Mouse (Mus musculus) intestine, embryonic 16.5 days (tissue): ENCODE measurements around the gene Dnaja2. TPM values are rescaled to one million over a fixed set of nuclear protein-coding genes. Genes with fewer than 3 reads are reported as not detected.

ENCODE experiments used
- ATAC-seq: fragments of 200-750 bp; cut with Nextera tagmentation; 2 replicates; pipeline ENCODE4 v1.8.0; 2017; ENCODE audit warnings: moderate TSS enrichment, moderate library complexity
- H3K27ac ChIP-seq: fragments of 300-500 bp; sonication (generic); 2 replicates; pipeline ENCODE4 v1.5.1; 2014; ENCODE audit warnings: mild to moderate bottlenecking, low read length
- H3K27me3 ChIP-seq: fragments of 300-500 bp; sonication (generic); replicated peaks from 2 replicates; pipeline ENCODE4 v1.6.1; 2014; ENCODE audit warnings: low read length, control low read depth, mixed read lengths; ENCODE audit not compliant: control insufficient read depth, insufficient read depth
- H3K36me3 ChIP-seq: fragments of 300-500 bp; sonication (generic); 2 replicates; pipeline ENCODE4 v1.6.1; 2014; ENCODE audit warnings: low read length, control low read depth; ENCODE audit not compliant: control insufficient read depth, insufficient read depth
- H3K4me1 ChIP-seq: fragments of 300-500 bp; sonication (generic); 2 replicates; pipeline ENCODE4 v1.6.1; 2014; ENCODE audit warnings: low read length, control low read depth, mixed read lengths; ENCODE audit not compliant: control insufficient read depth, insufficient read depth
- H3K4me2 ChIP-seq: fragments of 300-500 bp; sonication (generic); 2 replicates; pipeline ENCODE4 v1.6.1; 2014; ENCODE audit warnings: low read depth, low read length, control low read depth
- H3K4me3 ChIP-seq: fragments of 300-500 bp; sonication (generic); 2 replicates; pipeline ENCODE4 v1.5.1; 2014; ENCODE audit warnings: mild to moderate bottlenecking, low read length
- H3K9ac ChIP-seq: fragments of 300-500 bp; sonication (generic); 2 replicates; pipeline ENCODE4 v1.6.1; 2014; ENCODE audit warnings: low read depth, low read length
- H3K9me3 ChIP-seq: fragments of 300-500 bp; sonication (generic); 2 replicates; pipeline ENCODE4 v1.6.1; 2016; ENCODE audit warnings: low read length, control low read depth; ENCODE audit not compliant: control insufficient read depth
- WGBS: fragments of 180-500 bp; shearing (Covaris S2); extraction: QIAGEN DNeasy Blood & Tissue Kit; methylation state at CpG from one replicate; pipeline ENCODE4 v1.1.7; 2014; 5-methylcytosine and 5-hydroxymethylcytosine counted together
- polyA plus RNA-seq: library from polyadenylated mRNA; unstranded; fragments of >200 nt; fragmentation: Nextera tagmentation; extraction: Ambion mirVana; gene quantifications from 2 replicates; pipeline ENCODE4 v1.2.1, GENCODE M21; 2015

Dnaja2 gene
- polyA plus RNA-seq, 1 experiment from 2014 or later: 149 TPM

DNA sequence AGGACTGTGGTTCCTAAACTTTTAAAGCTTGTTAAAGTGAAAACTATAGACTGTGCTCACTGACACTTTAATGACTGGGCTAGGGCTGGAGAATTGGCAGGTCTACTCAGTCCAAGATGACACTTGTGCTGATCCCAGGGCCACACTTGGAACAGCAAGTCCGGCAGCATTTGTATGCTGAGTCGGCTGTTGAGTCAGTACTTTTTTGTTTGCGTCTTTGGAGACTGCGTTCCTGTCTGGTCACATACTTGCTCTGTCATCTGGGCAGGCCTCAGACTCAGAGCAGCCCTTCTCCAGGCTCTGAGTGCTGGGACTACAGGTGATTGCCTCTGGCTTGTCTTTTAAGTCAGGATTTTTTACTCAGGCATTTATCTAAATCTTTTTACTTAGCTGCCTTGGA lies 41.9 kb downstream of the Dnaja2 start:
- WGBS: 78% methylated on average over 4 of the region's 4 CpGs
- H3K27ac ChIP-seq: no peak overlapping the region
- H3K9ac ChIP-seq: no peak overlapping the region
- no peak for ATAC-seq
- H3K27me3 ChIP-seq: no peaks in the 10 kb centered on the region
- H3K36me3 ChIP-seq: no peaks in the 10 kb centered on the region
- H3K4me1 ChIP-seq: no peaks in the 10 kb centered on the region
- H3K4me2 ChIP-seq: no peak overlapping the region
- H3K4me3 ChIP-seq: no peak overlapping the region
- H3K9me3 ChIP-seq: no peaks in the 10 kb centered on the region

- no peak overlapping the region for H3K4me3 ChIP-seq
- no peak overlapping the region for H3K4me2 ChIP-seq
These were observed 42.9 kb downstream of the Dnaja2 start for GRCm38 (mm10) chr8:85512234-85512633.

GRCm38 (mm10) chr8:85508661-85509060 lies 46.5 kb downstream of the Dnaja2 start:
- Histone ChIP-seq H3K9me3 (no peaks in the 10 kb centered on the region), H3K4me3 (no peak overlapping the region), H3K4me2 (no peak overlapping the region), H3K9ac (no peak overlapping the region), H3K4me1 (no peaks in the 10 kb centered on the region), H3K27me3 (no peaks in the 10 kb centered on the region), H3K36me3 (no peaks in the 10 kb centered on the region), H3K27ac (no peak overlapping the region)
- no peak for ATAC-seq
- 80% methylated on average over 4 of the region's 4 CpGs for WGBS

More at GRCm38 (mm10) chr8:85512234-85512633, 42.9 kb downstream of the Dnaja2 start:
- ATAC-seq: no peak
- no peaks in the 10 kb centered on the region for H3K9me3 ChIP-seq
- H3K9ac ChIP-seq: no peak overlapping the region
- WGBS: 91% methylated on average over 8 of the region's 8 CpGs
- H3K27me3 ChIP-seq: no peaks in the 10 kb centered on the region
- no peak overlapping the region for H3K27ac ChIP-seq
- H3K4me1 ChIP-seq: no peaks in the 10 kb centered on the region
- H3K36me3 ChIP-seq: no peaks in the 10 kb centered on the region

DNA sequence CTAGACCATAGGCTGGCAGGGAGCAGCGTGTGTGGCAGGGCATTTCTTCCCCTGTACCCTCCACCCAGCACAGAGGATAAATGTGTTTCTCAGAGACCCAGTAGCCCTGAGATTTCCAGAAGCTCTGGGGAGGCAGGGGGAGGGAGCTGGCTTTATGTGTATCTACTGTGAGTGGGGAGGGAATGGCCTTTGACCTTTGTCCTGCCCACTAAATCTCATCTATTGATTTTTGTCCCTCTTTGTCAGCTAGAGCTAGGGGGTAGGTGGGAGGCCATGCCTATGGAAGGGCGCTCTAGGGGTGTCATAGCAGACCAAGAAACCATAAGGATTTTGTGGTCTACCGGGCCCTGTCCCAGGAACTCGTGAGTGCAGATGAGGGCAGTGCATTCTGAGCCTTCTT lies 48.5 kb downstream of the Dnaja2 start:
- Histone ChIP-seq H3K9ac (no peak overlapping the region), H3K9me3 (no peaks in the 10 kb centered on the region), H3K4me3 (no peak overlapping the region), H3K27me3 (no peaks in the 10 kb centered on the region), H3K27ac (no peak overlapping the region), H3K36me3 (no peaks in the 10 kb centered on the region), H3K4me2 (no peak overlapping the region), H3K4me1 (no peaks in the 10 kb centered on the region)
- peak; percentile 53; the same call in 1 of the 2 replicates for ATAC-seq
- WGBS: 77% methylated on average over 4 of the region's 4 CpGs

- Histone ChIP-seq H3K4me1 (no peaks in the 10 kb centered on the region), H3K27me3 (no peaks in the 10 kb centered on the region), H3K9ac (no peak overlapping the region), H3K4me3 (no peak overlapping the region), H3K4me2 (no peak overlapping the region), H3K27ac (no peak overlapping the region), H3K9me3 (no peaks in the 10 kb centered on the region), H3K36me3 (no peaks in the 10 kb centered on the region)
- no peak for ATAC-seq
- 94% methylated on average over 6 of the region's 6 CpGs for WGBS
These were observed 50.4 kb downstream of the Dnaja2 start for GRCm38 (mm10) chr8:85504704-85505103.

GRCm38 (mm10) chr8:85503065-85503464 lies 52.1 kb downstream of the Dnaja2 start:
- no peak for ATAC-seq
- WGBS: 65% methylated on average over 3 of the region's 3 CpGs
- no peak overlapping the region for H3K4me3 ChIP-seq
- no peaks in the 10 kb centered on the region for H3K9me3 ChIP-seq
- H3K4me1 ChIP-seq: no peaks in the 10 kb centered on the region
- H3K4me2 ChIP-seq: no peak overlapping the region
- H3K9ac ChIP-seq: no peak overlapping the region
- no peaks in the 10 kb centered on the region for H3K27me3 ChIP-seq
- H3K36me3 ChIP-seq: no peaks in the 10 kb centered on the region
- H3K27ac ChIP-seq: no peak overlapping the region

DNA sequence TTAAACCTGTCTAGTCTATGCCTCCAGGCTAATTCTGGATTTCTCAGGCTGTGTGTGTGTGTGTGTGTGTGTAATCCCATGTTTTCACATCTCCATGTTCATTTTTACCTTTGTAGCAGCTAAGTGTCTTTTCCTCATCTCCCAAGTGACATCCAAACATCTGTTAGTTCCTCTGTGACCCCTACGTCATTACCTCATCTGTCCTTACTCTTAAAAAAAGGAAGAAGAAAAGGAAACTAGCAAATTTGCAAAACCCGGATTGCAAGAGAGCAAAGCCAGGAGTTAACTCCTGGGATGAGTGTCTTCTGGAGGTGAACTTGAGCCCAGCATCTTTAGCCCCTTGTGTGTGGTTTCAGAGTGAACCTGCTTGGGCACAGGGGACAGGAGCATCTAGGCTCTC lies 52.8 kb downstream of the Dnaja2 start:
- H3K9me3 ChIP-seq: no peaks in the 10 kb centered on the region
- H3K4me3 ChIP-seq: no peak overlapping the region
- no peak overlapping the region for H3K4me2 ChIP-seq
- ATAC-seq: no peak
- H3K27ac ChIP-seq: no peak overlapping the region
- H3K36me3 ChIP-seq: no peaks in the 10 kb centered on the region
- H3K27me3 ChIP-seq: no peaks in the 10 kb centered on the region
- no peaks in the 10 kb centered on the region for H3K4me1 ChIP-seq
- no peak overlapping the region for H3K9ac ChIP-seq
- WGBS: 65% methylated on average over 2 of the region's 2 CpGs

DNA sequence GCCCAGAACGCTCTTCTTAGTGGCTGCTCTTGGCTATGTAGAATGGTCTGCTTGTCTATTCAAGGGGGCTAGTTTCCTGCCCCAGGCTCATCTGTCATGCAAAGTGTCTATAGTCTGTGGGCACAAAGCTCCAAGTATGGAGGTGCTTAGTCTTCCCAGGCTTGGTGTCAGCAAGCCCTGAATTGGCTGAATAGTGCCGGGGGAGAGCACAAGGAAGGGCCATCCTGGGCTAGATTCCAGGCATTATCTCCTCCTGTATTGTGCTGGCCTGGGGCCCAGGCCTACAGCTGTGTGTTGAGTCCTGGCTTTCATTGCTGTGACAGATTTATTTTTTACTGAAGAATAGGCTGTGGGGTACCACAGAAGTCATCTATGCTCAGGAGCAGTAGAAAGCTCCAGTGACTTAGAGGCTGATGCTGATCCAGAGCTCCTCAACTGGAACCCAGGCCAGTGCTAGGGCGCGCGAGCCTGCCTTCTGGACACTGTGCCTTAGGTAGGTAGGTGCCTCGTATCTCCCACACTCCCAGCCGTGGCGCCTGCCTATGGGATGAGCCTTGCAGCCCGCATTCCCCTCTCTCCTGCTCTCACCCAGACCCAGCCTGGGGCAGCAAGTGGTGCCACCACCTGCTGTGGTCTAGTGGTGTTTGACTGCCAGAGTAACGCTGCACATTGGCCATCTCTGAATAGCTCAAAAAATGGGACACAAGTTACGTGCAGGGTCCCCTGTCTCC lies 54.0 kb downstream of the Dnaja2 start:
- peaks cover 6% of the 10 kb centered on the region; the same call in 1 of the 2 replicates for H3K4me1 ChIP-seq
- 79% methylated on average over 11 of the region's 11 CpGs for WGBS
- ATAC-seq: 0 out of 2 replicates have a peak, but pooled peaks have one; percentile 31
- no peaks in the 10 kb centered on the region for H3K36me3 ChIP-seq
- no peaks in the 10 kb centered on the region for H3K27me3 ChIP-seq
- no peak overlapping the region for H3K4me3 ChIP-seq
- no peaks in the 10 kb centered on the region for H3K9me3 ChIP-seq
- no peak overlapping the region for H3K27ac ChIP-seq
- no peak overlapping the region for H3K4me2 ChIP-seq
- H3K9ac ChIP-seq: no peak overlapping the region

- H3K4me2 ChIP-seq: no peak overlapping the region
- peaks cover 6% of the 10 kb centered on the region; the same call in 1 of the 2 replicates for H3K4me1 ChIP-seq
- no peak for ATAC-seq
- H3K9ac ChIP-seq: no peak overlapping the region
- H3K27ac ChIP-seq: no peak overlapping the region
- H3K4me3 ChIP-seq: no peak overlapping the region
- WGBS: 81% methylated on average over 10 of the region's 10 CpGs
- H3K36me3 ChIP-seq: no peaks in the 10 kb centered on the region
- no peaks in the 10 kb centered on the region for H3K9me3 ChIP-seq
- no peaks in the 10 kb centered on the region for H3K27me3 ChIP-seq
These were observed 54.7 kb downstream of the Dnaja2 start for GRCm38 (mm10) chr8:85500460-85500859.

DNA sequence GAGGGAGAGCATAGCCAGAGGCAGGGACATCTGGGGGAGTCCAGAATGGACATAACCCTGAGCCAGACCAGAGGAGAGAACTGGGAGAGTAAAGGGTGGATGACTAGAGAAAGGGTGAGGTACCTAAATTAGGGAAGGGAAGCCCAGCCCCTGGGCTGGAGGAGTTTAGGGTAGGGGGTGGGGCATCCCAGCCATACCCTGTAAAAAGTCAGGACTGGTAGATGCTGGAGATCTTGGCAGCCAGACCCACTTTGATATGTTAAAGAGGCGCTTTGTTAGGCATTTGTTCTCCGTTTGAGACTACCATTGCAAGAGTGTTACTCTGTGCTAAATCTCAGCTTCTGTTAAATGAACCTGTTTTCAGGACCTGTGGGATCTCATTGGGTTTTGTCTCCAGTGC lies 56.6 kb downstream of the Dnaja2 start:
- WGBS: 43% methylated on average over 2 of the region's 2 CpGs
- Histone ChIP-seq H3K27ac (no peak overlapping the region), H3K4me1 (peaks cover 6% of the 10 kb centered on the region; the same call in 1 of the 2 replicates), H3K9me3 (no peaks in the 10 kb centered on the region), H3K9ac (no peak overlapping the region), H3K27me3 (no peaks in the 10 kb centered on the region), H3K4me2 (no peak overlapping the region), H3K4me3 (no peak overlapping the region), H3K36me3 (no peaks in the 10 kb centered on the region)
- ATAC-seq: no peak
